15 mouse cellular contexts compared by ENCODE assay signal in genomic region chr19:57657426-57658087, GRCm38 (mm10). TPM values are rescaled to one million over a fixed set of nuclear protein-coding genes. Genes with fewer than 3 reads are reported as not detected.
DNase-seq lines count a peak whose midpoint lies in the region; ATAC-seq and TF ChIP-seq lines count a peak whose summit lies in the region.
"Had no signal": no experiment of that assay in that cellular context is flagged by ENCODE, and none has a peak within 500 bp of the region (broad histone marks: within the 10 kb centered on the region; RNA-seq: fewer than 3 reads in every experiment).

No protein-coding gene starts in this region.

- no peaks in the 10 kb centered on the region for H3K9me3 ChIP-seq in intestine, embryonic 14.5 days (ENCODE audit: control insufficient read depth, low read length)
- no peaks in the 10 kb centered on the region for H3K9me3 ChIP-seq in intestine, postnatal 0 days (ENCODE audit: control insufficient read depth)
- no peaks in the 10 kb centered on the region for H3K9me3 ChIP-seq in intestine, embryonic 16.5 days (ENCODE audit: control insufficient read depth, low read length)
- H3K9me3 ChIP-seq in limb, embryonic 10.5 days (replicated peaks), result no peaks in the 10 kb centered on the region
- H3K9me3 ChIP-seq: hindbrain, embryonic 13.5 days; limb, embryonic 12.5 days had no signal

- no peak for DNase-seq in intestine, embryonic 14.5 days (ENCODE audit: low spot score)
- DNase-seq in R1 (ENCODE audit: low read depth, low spot score), result peak; percentile 58
- no peak for DNase-seq in limb, embryonic 10.5 days (ENCODE audit: low spot score)
- DNase-seq in cerebellum, adult 2 months, result no peak
- DNase-seq in spleen, postnatal 14 days (ENCODE audit: low spot score in 2 of 2), result no peak
- DNase-seq: cerebellum, adult 9-11 months; forebrain, postnatal 0 days; layer of hippocampus, adult 9-11 months; liver, postnatal 0 days; thymus, postnatal 25 days had no signal

- no peak overlapping the region for H3K4me3 ChIP-seq in intestine, embryonic 14.5 days (ENCODE audit: low read depth, low read length)
- H3K4me3 ChIP-seq in intestine, postnatal 0 days (ENCODE audit: low read depth, low read length), result no peak overlapping the region
- H3K4me3 ChIP-seq in intestine, embryonic 16.5 days (ENCODE audit: low read length), result no peak overlapping the region
- no peak overlapping the region for H3K4me3 ChIP-seq in limb, embryonic 10.5 days
- no peak overlapping the region for H3K4me3 ChIP-seq in cerebellum, adult 2 months (replicated peaks; ENCODE audit: insufficient read depth, low read depth, low read length)
- H3K4me3 ChIP-seq: hindbrain, embryonic 13.5 days; limb, embryonic 12.5 days had no signal

- H3K4me2 ChIP-seq in intestine, embryonic 14.5 days (ENCODE audit: low read length), result no peak overlapping the region
- no peak overlapping the region for H3K4me2 ChIP-seq in intestine, postnatal 0 days (replicated peaks; ENCODE audit: low read depth)
- H3K4me2 ChIP-seq in intestine, embryonic 16.5 days (ENCODE audit: low read depth, low read length), result no peak overlapping the region
- H3K4me2 ChIP-seq: hindbrain, embryonic 13.5 days; limb, embryonic 12.5 days had no signal

- ATAC-seq in intestine, embryonic 14.5 days (replicated peaks; ENCODE audit: low FRiP score, low TSS enrichment, low read depth), result no peak
- no peak for ATAC-seq in intestine, postnatal 0 days
- no peak for ATAC-seq in intestine, embryonic 16.5 days
- ATAC-seq: activated CD4-positive, CD25-positive, alpha-beta regulatory T cell, adult 4 months; forebrain, postnatal 0 days had no signal

- no peak for TF ChIP-seq CTCF in intestine, postnatal 0 days (IDR thresholded peaks at IDR 0.05; ENCODE audit: low read depth)
- TF ChIP-seq CTCF in cerebellum, adult 2 months (IDR thresholded peaks at IDR 0.05; ENCODE audit: borderline replicate concordance, insufficient read depth, low read depth, low read length), result no peak

- H3K36me3 ChIP-seq in intestine, embryonic 14.5 days (ENCODE audit: control insufficient read depth, insufficient read depth, low read length), result peaks cover 45% of the 10 kb centered on the region
- H3K36me3 ChIP-seq in intestine, postnatal 0 days (ENCODE audit: control insufficient read depth, insufficient read depth), result peaks cover 21% of the 10 kb centered on the region
- 0 out of 2 replicates have a peak, but pooled peaks cover 6% of the 10 kb centered on the region for H3K36me3 ChIP-seq in intestine, embryonic 16.5 days (ENCODE audit: control insufficient read depth, insufficient read depth, low read length)
- H3K36me3 ChIP-seq in limb, embryonic 10.5 days, result peaks cover 36% of the 10 kb centered on the region

- H3K27me3 ChIP-seq in intestine, embryonic 14.5 days (replicated peaks; ENCODE audit: control insufficient read depth, insufficient read depth, low read length), result no peaks in the 10 kb centered on the region
- H3K27me3 ChIP-seq in intestine, postnatal 0 days (replicated peaks; ENCODE audit: control insufficient read depth, insufficient read depth, low read length), result no peaks in the 10 kb centered on the region
- no peaks in the 10 kb centered on the region for H3K27me3 ChIP-seq in intestine, embryonic 16.5 days (replicated peaks; ENCODE audit: control insufficient read depth, insufficient read depth, low read length)
- no peaks in the 10 kb centered on the region for H3K27me3 ChIP-seq in limb, embryonic 10.5 days (ENCODE audit: low read depth, poor library complexity, severe bottlenecking)
- no peaks in the 10 kb centered on the region for H3K27me3 ChIP-seq in cerebellum, adult 2 months (ENCODE audit: control insufficient read depth, insufficient read depth, low read length)
- H3K27me3 ChIP-seq: hindbrain, embryonic 13.5 days; limb, embryonic 12.5 days had no signal

- WGBS in intestine, embryonic 14.5 days, result 35% methylated on average over 12 of the region's 12 CpGs
- WGBS in intestine, postnatal 0 days, result 64% methylated on average over 12 of the region's 12 CpGs
- 48% methylated on average over 12 of the region's 12 CpGs for WGBS in intestine, embryonic 16.5 days
- WGBS in limb, embryonic 10.5 days, result 61% methylated on average over 12 of the region's 12 CpGs
- 89% methylated on average over 12 of the region's 12 CpGs for WGBS in cerebellum, adult 2 months

- no peaks in the 10 kb centered on the region for H3K4me1 ChIP-seq in intestine, embryonic 14.5 days (replicated peaks; ENCODE audit: control insufficient read depth, insufficient read depth, low read length)
- no peaks in the 10 kb centered on the region for H3K4me1 ChIP-seq in intestine, postnatal 0 days (replicated peaks; ENCODE audit: control insufficient read depth, insufficient read depth, low read length)
- no peaks in the 10 kb centered on the region for H3K4me1 ChIP-seq in intestine, embryonic 16.5 days (ENCODE audit: control insufficient read depth, insufficient read depth, low read length)
- H3K4me1 ChIP-seq in limb, embryonic 10.5 days, result no peaks in the 10 kb centered on the region
- no peaks in the 10 kb centered on the region for H3K4me1 ChIP-seq in cerebellum, adult 2 months (ENCODE audit: control insufficient read depth, insufficient read depth, low read length)
- H3K4me1 ChIP-seq: limb, embryonic 12.5 days had no signal

- no peak overlapping the region for H3K9ac ChIP-seq in intestine, embryonic 14.5 days (ENCODE audit: low read length)
- H3K9ac ChIP-seq in intestine, postnatal 0 days (ENCODE audit: low read depth, low read length), result no peak overlapping the region
- no peak overlapping the region for H3K9ac ChIP-seq in intestine, embryonic 16.5 days (ENCODE audit: low read depth, low read length)
- H3K9ac ChIP-seq: forebrain, postnatal 0 days; hindbrain, embryonic 13.5 days; limb, embryonic 12.5 days; liver, postnatal 0 days had no signal

- 0 out of 2 replicates have a peak overlapping the region, but pooled peaks have one; percentile 23 for H3K27ac ChIP-seq in intestine, embryonic 14.5 days (ENCODE audit: low read depth)
- H3K27ac ChIP-seq in intestine, postnatal 0 days (ENCODE audit: low read depth, low read length), result no peak overlapping the region
- H3K27ac ChIP-seq in intestine, embryonic 16.5 days (ENCODE audit: low read length), result peak overlapping the region; percentile 20; the same call in 1 of the 2 replicates
- 0 out of 2 replicates have a peak overlapping the region, but pooled peaks have one; percentile 5 for H3K27ac ChIP-seq in limb, embryonic 10.5 days
- H3K27ac ChIP-seq in cerebellum, adult 2 months (ENCODE audit: insufficient read depth, low read length), result no peak overlapping the region
- H3K27ac ChIP-seq: hindbrain, embryonic 13.5 days; limb, embryonic 12.5 days had no signal

- TF ChIP-seq POLR2A in cerebellum, adult 2 months (IDR thresholded peaks at IDR 0.05; ENCODE audit: borderline replicate concordance, insufficient read depth, low read length), result no peak

RNA-seq across cellular contexts. Expression of gene Atrnl1, which starts 46.7 kb away (rescaled TPM):
- 7.4 and 9.3 TPM in 2 replicates for polyA plus RNA-seq in intestine, embryonic 14.5 days (2014; fragmentation: Nextera tagmentation; extraction: Ambion mirVana)
- 2.5 and 2.6 TPM in 2 replicates for polyA plus RNA-seq in intestine, postnatal 0 days (2015; fragmentation: Nextera tagmentation; extraction: Ambion mirVana)
- polyA plus RNA-seq in intestine, embryonic 16.5 days (2015; fragmentation: Nextera tagmentation; extraction: Ambion mirVana), result 2.8 and 3.3 TPM in 2 replicates
- polyA plus RNA-seq in limb, embryonic 10.5 days (2016; fragmentation: Nextera tagmentation; extraction: Ambion mirVana), result 3.2 and 5.1 TPM in 2 replicates
- 21.1 and 21.5 TPM in 2 replicates for polyA plus RNA-seq in cerebellum, adult 2 months (2012; rRNA removed)

Comparison
In these comparisons a context has a peak if more than half of its experiments do, and no peak if none do; other contexts are left out.
1. H3K27ac ChIP-seq: peak in intestine, embryonic 14.5 days (single experiment), intestine, embryonic 16.5 days (single experiment) and limb, embryonic 10.5 days (single experiment); none in intestine, postnatal 0 days (single experiment) and cerebellum, adult 2 months (single experiment).